Mouse (Mus musculus) liver, postnatal 0 days (tissue): ENCODE results near the gene Foxe3. TPM values are rescaled to one million over a fixed set of nuclear protein-coding genes. Genes with fewer than 3 reads are reported as not detected.

Experiments
- ATAC-seq: fragments of 200-750 bp; cut with Nextera tagmentation; 2 replicates; pipeline ENCODE4 v1.8.0; 2017; ENCODE audit warnings: mild to moderate bottlenecking, moderate library complexity
- DNase-seq: peaks from one replicate; pipeline ENCODE4 v3.0.0-alpha.2; 2016
- H3K27ac ChIP-seq: fragments of 300-500 bp; sonication (generic); 2 replicates; pipeline ENCODE4 v1.5.1; 2014; ENCODE audit warnings: antibody characterized with exemption, moderate library complexity, mild to moderate bottlenecking, low read depth
- H3K27me3 ChIP-seq: fragments of 300-500 bp; sonication (generic); 2 replicates; pipeline ENCODE4 v1.6.1; 2014; ENCODE audit warnings: low read length, control low read depth, mixed read lengths; ENCODE audit not compliant: insufficient read depth
- H3K36me3 ChIP-seq: fragments of 300-500 bp; sonication (generic); replicated peaks from 2 replicates; pipeline ENCODE4 v1.6.1; 2014; ENCODE audit warnings: mild to moderate bottlenecking, control low read depth, low read length, moderate library complexity, mixed read lengths; ENCODE audit not compliant: insufficient read depth
- H3K4me1 ChIP-seq: fragments of 300-500 bp; sonication (generic); 2 replicates; pipeline ENCODE4 v1.6.1; 2014; ENCODE audit warnings: antibody characterized with exemption, mild to moderate bottlenecking, control low read depth; ENCODE audit not compliant: insufficient read depth
- H3K4me2 ChIP-seq: fragments of 300-500 bp; sonication (generic); 2 replicates; pipeline ENCODE4 v1.6.1; 2014; ENCODE audit warnings: low read depth, mild to moderate bottlenecking, low read length, moderate library complexity, mixed read lengths
- H3K4me3 ChIP-seq: fragments of 300-500 bp; sonication (generic); 2 replicates; pipeline ENCODE4 v1.5.1; 2014; ENCODE audit warnings: low read depth, low read length
- H3K9ac ChIP-seq: fragments of 300-500 bp; sonication (generic); replicated peaks from 2 replicates; pipeline ENCODE4 v1.6.1; 2014; ENCODE audit warnings: mild to moderate bottlenecking, moderate library complexity
- H3K9me3 ChIP-seq: fragments of 300-500 bp; sonication (generic); 2 replicates; pipeline ENCODE4 v1.6.1; 2016; ENCODE audit warnings: mild to moderate bottlenecking, control low read depth, low read length, mixed read lengths
- CTCF ChIP-seq: sonication (generic); IDR thresholded peaks from 2 replicates; pipeline ENCODE4 v1.5.1; 2016; ENCODE audit warnings: antibody characterized with exemption, low read depth
- EP300 ChIP-seq: IDR thresholded peaks from 2 replicates; pipeline ENCODE4 v1.6.1; 2016; ENCODE audit warnings: antibody characterized with exemption, low read depth, mild to moderate bottlenecking
- whole genome bisulfite sequencing: fragments of 180-500 bp; shearing (Covaris S2); extraction: QIAGEN DNeasy Blood & Tissue Kit; methylation state at CpG from one replicate; pipeline ENCODE4 v1.1.7; 2014; ENCODE audit not compliant: insufficient replicate concordance; 5-methylcytosine and 5-hydroxymethylcytosine counted together
- polyA plus RNA-seq: library from polyadenylated mRNA; unstranded; fragments of >200 nt; fragmentation: Nextera tagmentation; extraction: Ambion mirVana; gene quantifications from 2 replicates; pipeline ENCODE4 v1.2.1, GENCODE M21; 2015

The Foxe3 gene
- polyA plus RNA-seq, 1 experiment from 2014 or later = not detected

DNA sequence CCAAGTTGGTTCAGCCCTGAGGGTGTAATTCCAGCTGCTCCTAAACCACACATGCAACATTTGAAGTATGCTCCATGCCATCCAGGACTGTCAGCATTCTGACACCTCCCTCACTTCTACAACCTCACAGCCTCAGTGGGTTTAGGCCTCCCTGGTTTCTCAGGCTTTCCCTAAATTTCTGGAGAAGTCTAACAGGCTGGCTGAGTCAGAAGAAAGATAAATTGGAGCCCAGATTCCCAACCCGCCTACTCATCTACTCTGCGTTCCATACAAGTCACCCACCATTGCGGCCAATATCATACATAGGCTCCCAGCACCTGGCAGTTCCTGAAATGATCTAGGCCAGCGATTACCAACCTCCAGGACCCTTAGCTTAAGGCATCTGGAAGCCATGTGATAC lies 6.9 kb upstream of the Foxe3 start:
- H3K4me1 ChIP-seq = no peaks in the 10 kb centered on the region
- H3K27ac ChIP-seq = no peak overlapping the region
- peaks cover 22% of the 10 kb centered on the region for H3K27me3 ChIP-seq
- WGBS = 80% methylated on average over 4 of the region's 4 CpGs
- no peaks in the 10 kb centered on the region for H3K36me3 ChIP-seq
- ATAC-seq (no peak), DNase-seq (no peak)
- no peak for TF ChIP-seq CTCF
- TF ChIP-seq EP300 = no peak
- no peaks in the 10 kb centered on the region for H3K9me3 ChIP-seq
- H3K9ac ChIP-seq = no peak overlapping the region
- H3K4me3 ChIP-seq = no peak overlapping the region
- no peak overlapping the region for H3K4me2 ChIP-seq

DNA sequence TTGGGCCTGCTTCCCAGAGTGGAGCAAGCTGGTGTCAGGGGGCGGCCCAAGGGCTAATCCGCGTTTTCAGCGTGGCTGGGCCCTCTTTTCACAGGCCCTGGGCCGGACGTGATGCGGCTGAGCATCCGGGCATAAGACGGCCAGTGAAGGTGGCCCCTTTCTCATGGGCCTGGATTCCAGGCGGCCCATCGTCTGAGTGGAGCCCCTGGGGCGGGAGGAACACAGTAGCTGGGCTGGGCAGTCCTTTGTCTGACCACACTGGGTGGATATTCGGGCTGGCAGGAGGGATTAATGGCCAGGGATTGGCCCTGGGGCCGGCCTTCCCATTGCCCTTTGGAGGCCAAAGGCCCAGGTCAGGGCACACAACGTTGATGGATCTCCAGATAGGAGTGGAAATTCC lies 3.3 kb upstream of the Foxe3 start:
- Histone ChIP-seq H3K27me3 (peaks cover 57% of the 10 kb centered on the region), H3K9me3 (no peaks in the 10 kb centered on the region), H3K27ac (no peak overlapping the region), H3K4me2 (no peak overlapping the region), H3K9ac (no peak overlapping the region), H3K4me3 (no peak overlapping the region), H3K36me3 (no peaks in the 10 kb centered on the region), H3K4me1 (no peaks in the 10 kb centered on the region)
- ATAC-seq = no peak
- no peak for TF ChIP-seq CTCF
- TF ChIP-seq EP300 = no peak
- no peak for DNase-seq
- WGBS = 49% methylated on average over 15 of the region's 15 CpGs

DNA sequence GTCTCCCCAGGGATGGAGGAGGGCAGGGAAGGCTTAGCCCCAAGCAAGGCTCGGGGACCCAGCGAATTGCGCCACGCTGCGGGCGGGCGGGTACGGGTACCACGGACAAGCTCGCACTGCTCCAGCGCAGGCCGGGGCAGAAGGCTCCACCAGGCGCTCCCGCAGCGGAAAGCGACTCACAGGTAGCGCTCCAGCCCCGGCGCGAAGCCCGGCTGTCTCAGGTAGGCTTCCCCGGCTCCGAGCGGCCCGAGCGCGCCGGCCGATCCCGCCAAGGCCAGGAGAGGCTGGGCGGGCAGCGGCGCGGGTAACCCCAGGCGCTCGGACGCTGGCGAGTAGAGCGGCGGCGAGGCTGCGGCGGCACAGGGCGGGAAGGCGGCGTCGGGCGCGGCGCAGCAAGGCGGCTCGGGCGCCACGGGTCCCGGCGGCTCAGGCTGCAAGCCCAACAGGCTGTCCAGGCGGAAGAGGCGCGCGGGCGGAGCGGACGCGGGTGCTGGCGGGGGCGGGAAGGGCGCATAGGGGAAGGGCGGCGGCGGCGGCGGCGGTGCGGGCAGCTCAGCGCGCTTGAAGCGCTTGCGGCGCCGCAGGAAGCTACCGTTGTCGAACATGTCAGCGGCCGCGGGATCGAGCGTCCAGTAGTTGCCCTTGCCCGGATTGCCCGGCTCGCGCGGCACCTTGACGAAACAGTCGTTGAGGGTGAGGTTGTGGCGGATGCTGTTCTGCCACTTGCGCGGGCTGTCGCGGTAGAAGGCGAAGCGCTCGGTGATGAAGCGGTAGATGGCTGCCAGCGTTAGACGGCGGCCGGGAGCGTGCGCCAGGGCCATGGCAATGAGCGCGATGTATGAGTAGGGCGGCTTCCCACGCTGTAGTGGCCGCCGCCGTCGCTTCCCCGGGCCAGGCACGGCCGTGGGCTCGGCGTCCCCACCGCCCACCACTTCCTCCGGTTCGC lies 569 bp downstream of the Foxe3 start:
- Histone ChIP-seq H3K4me3 (peak overlapping the region; percentile 28), H3K9me3 (no peaks in the 10 kb centered on the region), H3K4me2 (peak overlapping the region; percentile 56), H3K27me3 (peaks cover 68% of the 10 kb centered on the region), H3K27ac (no peak overlapping the region), H3K4me1 (no peaks in the 10 kb centered on the region), H3K9ac (no peak overlapping the region), H3K36me3 (no peaks in the 10 kb centered on the region)
- 2% methylated on average over 93 of the region's 125 CpGs for WGBS
- DNase-seq (peak; percentile 27), ATAC-seq (no peak)
- TF ChIP-seq CTCF (no peak), EP300 (no peak)

DNA sequence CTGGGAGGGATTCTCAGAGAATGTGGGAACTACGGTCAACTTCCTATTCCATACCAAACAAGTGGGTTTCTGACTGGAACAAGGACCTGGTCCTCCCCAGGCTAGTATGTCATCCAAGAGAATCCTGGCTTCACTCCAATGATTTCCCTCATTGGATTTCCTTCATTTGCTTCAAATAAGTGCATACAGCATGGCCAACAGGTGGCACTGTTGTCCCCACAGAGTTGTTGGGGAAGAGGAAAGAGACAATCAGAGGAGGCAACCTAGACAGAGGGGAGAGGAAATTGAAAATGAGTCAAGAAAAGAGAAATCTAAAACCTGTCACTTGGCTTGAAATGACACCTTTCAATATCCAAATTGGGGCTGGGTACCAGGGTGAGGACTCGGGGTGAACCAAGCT lies 8.7 kb downstream of the Foxe3 start:
- ATAC-seq (no peak), DNase-seq (peak; percentile 60)
- Histone ChIP-seq H3K9me3 (no peaks in the 10 kb centered on the region), H3K9ac (no peak overlapping the region), H3K27ac (no peak overlapping the region), H3K27me3 (peaks cover 49% of the 10 kb centered on the region), H3K4me2 (no peak overlapping the region), H3K4me3 (no peak overlapping the region), H3K4me1 (no peaks in the 10 kb centered on the region), H3K36me3 (no peaks in the 10 kb centered on the region)
- 39% methylated on average over 2 of the region's 2 CpGs for WGBS
- TF ChIP-seq CTCF (peak; percentile 77), EP300 (no peak)

DNA sequence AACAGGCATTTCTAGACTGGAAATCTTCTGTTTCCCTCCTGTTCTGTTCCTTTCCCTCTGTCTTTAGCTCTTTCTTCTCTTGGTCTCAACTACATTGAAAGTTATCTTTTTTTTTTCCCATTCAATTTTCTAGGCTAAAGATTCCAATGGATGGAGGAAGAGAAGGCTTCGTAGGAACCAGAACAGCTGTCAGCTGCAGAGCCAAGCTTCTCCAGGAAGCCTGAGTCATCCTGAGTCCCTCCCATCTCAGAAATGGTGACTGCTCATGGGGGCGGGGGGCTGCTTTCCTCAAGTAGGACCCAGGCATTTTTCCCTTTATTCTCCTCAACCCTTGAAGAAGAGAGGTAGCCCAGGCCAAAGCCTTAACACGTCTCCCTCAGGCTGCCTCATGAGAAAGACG lies 9.8 kb downstream of the Foxe3 start:
- no peak overlapping the region for H3K27ac ChIP-seq
- no peak for DNase-seq
- no peak overlapping the region for H3K4me2 ChIP-seq
- no peaks in the 10 kb centered on the region for H3K9me3 ChIP-seq
- H3K27me3 ChIP-seq = peaks cover 58% of the 10 kb centered on the region
- ATAC-seq = no peak
- no peak overlapping the region for H3K9ac ChIP-seq
- H3K36me3 ChIP-seq = no peaks in the 10 kb centered on the region
- no peaks in the 10 kb centered on the region for H3K4me1 ChIP-seq
- WGBS = 43% methylated on average over 4 of the region's 4 CpGs
- TF ChIP-seq EP300 (no peak), CTCF (no peak)
- no peak overlapping the region for H3K4me3 ChIP-seq

DNA sequence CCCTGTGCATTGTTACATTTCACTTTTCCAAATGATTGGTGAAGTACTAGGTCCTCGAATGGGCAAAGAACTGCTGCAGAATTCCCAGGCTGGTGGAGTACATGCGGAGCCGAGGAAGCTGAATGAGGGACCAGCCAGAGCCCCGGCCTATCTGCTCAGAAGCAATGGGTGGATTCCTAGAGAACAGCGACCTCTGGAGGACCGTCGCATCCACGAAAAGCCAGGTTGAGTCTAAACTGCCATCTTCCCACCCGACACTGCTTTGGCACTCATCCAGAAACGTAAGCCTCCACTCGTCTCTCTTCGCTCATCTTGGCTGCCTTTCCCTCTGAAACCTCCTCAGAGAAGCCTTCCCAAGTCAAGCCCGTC lies 12.2 kb downstream of the Foxe3 start:
- ATAC-seq (no peak), DNase-seq (peak; percentile 60)
- peaks cover 7% of the 10 kb centered on the region for H3K4me1 ChIP-seq
- H3K27ac ChIP-seq = no peak overlapping the region
- TF ChIP-seq EP300 (no peak), CTCF (peak; percentile 58)
- no peaks in the 10 kb centered on the region for H3K9me3 ChIP-seq
- 5% methylated on average over 13 of the region's 13 CpGs for WGBS
- no peak overlapping the region for H3K4me3 ChIP-seq
- no peak overlapping the region for H3K4me2 ChIP-seq
- H3K27me3 ChIP-seq = peaks cover 76% of the 10 kb centered on the region
- no peak overlapping the region for H3K9ac ChIP-seq
- no peaks in the 10 kb centered on the region for H3K36me3 ChIP-seq
